Mouse (Mus musculus) limb, embryonic 13.5 days (tissue): Measurements from ENCODE around the gene Sem1. TPM values are rescaled to one million over a fixed set of nuclear protein-coding genes. Genes with fewer than 3 reads are reported as not detected.
"Not testable (repeated sequence)": the region's sequence is repeated elsewhere in the genome, so short reads cannot be mapped to it uniquely, and the experiment has no call there.

ENCODE experiments used
- ATAC-seq: fragments of 200-750 bp; cut with Nextera tagmentation; 2 replicates; pipeline ENCODE4 v1.8.0; 2017; ENCODE audit warnings: low read depth, moderate number of reproducible peaks, moderate TSS enrichment; ENCODE audit not compliant: low FRiP score
- H3K27ac ChIP-seq: fragments of 300-500 bp; sonication (generic); 2 replicates; pipeline ENCODE4 v1.5.1; 2015; ENCODE audit warnings: inconsistent platforms, mild to moderate bottlenecking, moderate library complexity
- H3K27me3 ChIP-seq: fragments of 300-500 bp; sonication (generic); 2 replicates; pipeline ENCODE4 v1.6.1; 2015; ENCODE audit warnings: mild to moderate bottlenecking, inconsistent platforms
- H3K36me3 ChIP-seq: fragments of 300-500 bp; sonication (generic); 2 replicates; pipeline ENCODE4 v1.6.1; 2015; ENCODE audit warnings: inconsistent platforms, mild to moderate bottlenecking, moderate library complexity
- H3K4me1 ChIP-seq: fragments of 300-500 bp; sonication (generic); 2 replicates; pipeline ENCODE4 v1.6.1; 2015; ENCODE audit warnings: inconsistent platforms
- H3K4me2 ChIP-seq: fragments of 300-500 bp; sonication (generic); replicated peaks from 2 replicates; pipeline ENCODE4 v1.6.1; 2015; ENCODE audit warnings: inconsistent platforms, mild to moderate bottlenecking, moderate library complexity
- H3K4me3 ChIP-seq: fragments of 300-500 bp; sonication (generic); 2 replicates; pipeline ENCODE4 v1.5.1; 2015; ENCODE audit warnings: moderate library complexity, mild to moderate bottlenecking, inconsistent platforms
- H3K9ac ChIP-seq: fragments of 300-500 bp; sonication (generic); 2 replicates; pipeline ENCODE4 v1.6.1; 2015; ENCODE audit warnings: mild to moderate bottlenecking, inconsistent platforms
- H3K9me3 ChIP-seq: fragments of 300-500 bp; sonication (generic); 2 replicates; pipeline ENCODE4 v1.6.1; 2016; ENCODE audit warnings: inconsistent platforms
- WGBS: fragments of 180-500 bp; shearing (Covaris S2); methylation state at CpG from one replicate; pipeline ENCODE4 v1.1.7; 2015; 5-methylcytosine and 5-hydroxymethylcytosine counted together
- polyA plus RNA-seq: library from polyadenylated mRNA; unstranded; fragments of >200 nt; fragmentation: Nextera tagmentation; extraction: Ambion mirVana; gene quantifications from 2 replicates; pipeline ENCODE4 v1.2.1, GENCODE M21; 2015

The Sem1 gene
- polyA plus RNA-seq, 1 experiment from 2014 or later, result 266 TPM

GRCm38 (mm10) chr6:6557647-6558046, 20.8 kb downstream of the Sem1 start:
- WGBS, result 92% methylated on average over 1 of the region's 1 CpGs
- Histone ChIP-seq H3K4me3 (no peak overlapping the region), H3K27ac (no peak overlapping the region), H3K9me3 (no peaks in the 10 kb centered on the region), H3K9ac (no peak overlapping the region), H3K4me1 (no peaks in the 10 kb centered on the region), H3K36me3 (peaks cover 28% of the 10 kb centered on the region), H3K27me3 (no peaks in the 10 kb centered on the region), H3K4me2 (no peak overlapping the region)
- no peak for ATAC-seq

- Histone ChIP-seq H3K36me3 (peaks cover 25% of the 10 kb centered on the region), H3K9ac (no peak overlapping the region), H3K4me2 (no peak overlapping the region), H3K27me3 (no peaks in the 10 kb centered on the region), H3K4me1 (peaks cover 6% of the 10 kb centered on the region), H3K9me3 (no peaks in the 10 kb centered on the region), H3K27ac (no peak overlapping the region), H3K4me3 (no peak overlapping the region)
- WGBS, result 64% methylated on average over 6 of the region's 6 CpGs
- ATAC-seq, result no peak
These were observed 26.5 kb downstream of the Sem1 start for GRCm38 (mm10) chr6:6552006-6552405.

GRCm38 (mm10) chr6:6547997-6548396, 30.5 kb downstream of the Sem1 start:
- H3K27ac ChIP-seq, result no peak overlapping the region
- 0 out of 2 replicates have a peak, but pooled peaks cover 5% of the 10 kb centered on the region for H3K36me3 ChIP-seq
- H3K27me3 ChIP-seq, result 0 out of 2 replicates have a peak, but pooled peaks cover 2% of the 10 kb centered on the region
- peaks cover 12% of the 10 kb centered on the region for H3K4me1 ChIP-seq
- 71% methylated on average over 5 of the region's 5 CpGs for WGBS
- H3K9ac ChIP-seq, result no peak overlapping the region
- H3K4me3 ChIP-seq, result no peak overlapping the region
- no peaks in the 10 kb centered on the region for H3K9me3 ChIP-seq
- no peak overlapping the region for H3K4me2 ChIP-seq
- ATAC-seq, result no peak

- H3K4me1 ChIP-seq, result peaks cover 12% of the 10 kb centered on the region
- no peaks in the 10 kb centered on the region for H3K9me3 ChIP-seq
- 0 out of 2 replicates have a peak, but pooled peaks cover 2% of the 10 kb centered on the region for H3K27me3 ChIP-seq
- WGBS, result 80% methylated on average over 4 of the region's 4 CpGs
- no peak overlapping the region for H3K9ac ChIP-seq
- no peaks in the 10 kb centered on the region for H3K36me3 ChIP-seq
- ATAC-seq, result no peak
- no peak overlapping the region for H3K4me2 ChIP-seq
- H3K27ac ChIP-seq, result no peak overlapping the region
- H3K4me3 ChIP-seq, result no peak overlapping the region
These were observed 34.2 kb downstream of the Sem1 start for GRCm38 (mm10) chr6:6544255-6544645.

GRCm38 (mm10) chr6:6543606-6544254, 34.7 kb downstream of the Sem1 start:
- Histone ChIP-seq H3K36me3 (no peaks in the 10 kb centered on the region), H3K27me3 (0 out of 2 replicates have a peak, but pooled peaks cover 2% of the 10 kb centered on the region), H3K4me3 (no peak overlapping the region), H3K4me2 (no peak overlapping the region), H3K27ac (no peak overlapping the region), H3K9ac (no peak overlapping the region), H3K9me3 (no peaks in the 10 kb centered on the region), H3K4me1 (peaks cover 12% of the 10 kb centered on the region)
- no peak for ATAC-seq
- 79% methylated on average over 9 of the region's 9 CpGs for WGBS

GRCm38 (mm10) chr6:6542133-6542532, 36.3 kb downstream of the Sem1 start:
- no peak overlapping the region for H3K9ac ChIP-seq
- no peak overlapping the region for H3K27ac ChIP-seq
- ATAC-seq, result no peak
- no peaks in the 10 kb centered on the region for H3K9me3 ChIP-seq
- H3K4me1 ChIP-seq, result peaks cover 8% of the 10 kb centered on the region
- H3K36me3 ChIP-seq, result no peaks in the 10 kb centered on the region
- H3K27me3 ChIP-seq, result 0 out of 2 replicates have a peak, but pooled peaks cover 2% of the 10 kb centered on the region
- no peak overlapping the region for H3K4me2 ChIP-seq
- H3K4me3 ChIP-seq, result no peak overlapping the region

GRCm38 (mm10) chr6:6536781-6537466, 41.5 kb downstream of the Sem1 start:
- 68% methylated on average over 5 of the region's 5 CpGs for WGBS
- Histone ChIP-seq H3K27ac (no peak overlapping the region), H3K27me3 (no peaks in the 10 kb centered on the region), H3K36me3 (no peaks in the 10 kb centered on the region), H3K9me3 (no peaks in the 10 kb centered on the region), H3K4me1 (no peaks in the 10 kb centered on the region), H3K9ac (no peak overlapping the region), H3K4me3 (no peak overlapping the region), H3K4me2 (no peak overlapping the region)
- no peak for ATAC-seq

- WGBS, result 89% methylated on average over 5 of the region's 5 CpGs
- H3K27me3 ChIP-seq, H3K27ac ChIP-seq, H3K4me3 ChIP-seq, H3K9ac ChIP-seq, H3K9me3 ChIP-seq, H3K4me2 ChIP-seq, H3K36me3 ChIP-seq, H3K4me1 ChIP-seq, ATAC-seq: not testable (repeated sequence)
These were observed 42.1 kb downstream of the Sem1 start for GRCm38 (mm10) chr6:6536359-6536758.
